Mouse (Mus musculus) c-Kit-negative CD71-positive TER-119-positive erythroid progenitor cells, embryonic 14.5 days (primary cell): ENCODE results near the gene Eps15.

Source experiments
- DNase-seq: peaks from one replicate; pipeline ENCODE4 v3.0.0-alpha.2; 2013; ENCODE audit warnings: low read depth, low spot score

Eps15 gene

GRCm38 (mm10) chr4:109400366-109400980 lies 120.4 kb downstream of the Eps15 start:
- DNase-seq: no peak

GRCm38 (mm10) chr4:109401176-109401689 lies 121.2 kb downstream of the Eps15 start:
- no peak for DNase-seq

GRCm38 (mm10) chr4:109404908-109405307 lies 124.8 kb downstream of the Eps15 start:
- DNase-seq: peak; percentile 38

- no peak for DNase-seq
Observed at GRCm38 (mm10) chr4:109405415-109405814, 125.3 kb downstream of the Eps15 start.

GRCm38 (mm10) chr4:109406054-109406485 lies 126.0 kb downstream of the Eps15 start:
- DNase-seq: peak; percentile 80

GRCm38 (mm10) chr4:109406486-109407175 lies 126.6 kb downstream of the Eps15 start, which contains the start of gene Ttc39a:
Gene Ttc39a (plus strand): TSS chr4:109406623.
- DNase-seq: peak; percentile 58

- no peak for DNase-seq
Observed at GRCm38 (mm10) chr4:109407176-109407520, 127.1 kb downstream of the Eps15 start.

GRCm38 (mm10) chr4:109407701-109408485 lies 127.8 kb downstream of the Eps15 start:
- no peak for DNase-seq

- peak; percentile 76 for DNase-seq
Observed at GRCm38 (mm10) chr4:109410681-109411376, 130.8 kb downstream of the Eps15 start.

- DNase-seq: peak; percentile 66
Observed at GRCm38 (mm10) chr4:109411377-109411967, 131.4 kb downstream of the Eps15 start.

- DNase-seq: peak; percentile 37
Observed at GRCm38 (mm10) chr4:109412233-109412632, 132.2 kb downstream of the Eps15 start.

- DNase-seq: no peak
Observed at GRCm38 (mm10) chr4:109417998-109418397, 137.9 kb downstream of the Eps15 start.

GRCm38 (mm10) chr4:109419017-109419416 lies 138.9 kb downstream of the Eps15 start:
- no peak for DNase-seq

GRCm38 (mm10) chr4:109419563-109419962 lies 139.5 kb downstream of the Eps15 start:
- no peak for DNase-seq

GRCm38 (mm10) chr4:109420138-109420795 lies 140.2 kb downstream of the Eps15 start:
- DNase-seq: no peak

- no peak for DNase-seq
Observed at GRCm38 (mm10) chr4:109421608-109422007, 141.5 kb downstream of the Eps15 start.

GRCm38 (mm10) chr4:109422436-109422835 lies 142.4 kb downstream of the Eps15 start:
- DNase-seq: no peak

- DNase-seq: no peak
Observed at GRCm38 (mm10) chr4:109423438-109423837, 143.4 kb downstream of the Eps15 start.

GRCm38 (mm10) chr4:109427058-109427457 lies 147.0 kb downstream of the Eps15 start:
- DNase-seq: no peak

- no peak for DNase-seq
Observed at GRCm38 (mm10) chr4:109430250-109430649, 150.2 kb downstream of the Eps15 start.

- DNase-seq: peak; percentile 76
Observed at GRCm38 (mm10) chr4:109430854-109431253, 150.8 kb downstream of the Eps15 start.
